Mouse (Mus musculus) liver, adult 2 months (tissue): ENCODE measurements at regions not wholly inside any gene's neighbourhood (a gene's known extent, or its start where the extent isn't known, plus 50 kb on each side); places are given as distances from the start of the nearest gene placed in this dataset.

Experiments used
- CTCF ChIP-seq: fragments of 200-500 bp; IDR thresholded peaks from 2 replicates; pipeline ENCODE4 v1.5.1; 2011; ENCODE audit warnings: low read depth, low read length, control low read depth
- POLR2A ChIP-seq: fragments of 200-500 bp; IDR thresholded peaks from 2 replicates; pipeline ENCODE4 v1.6.1; 2011; ENCODE audit warnings: low read length, control low read depth; ENCODE audit not compliant: insufficient read depth; ENCODE audit errors: extremely low read depth

GRCm38 (mm10) chr8:127792611-127793010 is 565.8 kb upstream of the Nrp1 start:
- no peak for TF ChIP-seq POLR2A
- no peak for TF ChIP-seq CTCF
